Mouse (Mus musculus) MEL (cell line): Measurements from ENCODE around the gene Itpk1. TPM values are rescaled to one million over a fixed set of nuclear protein-coding genes. Genes with fewer than 3 reads are reported as not detected.
A peak's percentile ranks its signal among the peaks of the same experiment; 100 is the strongest.

Experiments used
- DNase-seq: peaks from one replicate; pipeline ENCODE4 v3.0.0; 2011; ENCODE audit warnings: low read depth, low spot score
- H3K27ac ChIP-seq: 2 replicates; pipeline ENCODE4 v1.5.1; 2012; ENCODE audit warnings: low read depth, mild to moderate bottlenecking, control low read depth, low read length, moderate library complexity; ENCODE audit not compliant: control insufficient read depth
- H3K27me3 ChIP-seq, 2 experiments: fragments of 150-350 bp in 1 of 2; sonication (generic) in 1 of 2; 2 replicates each; pipeline ENCODE4 v1.6.1; 2012; ENCODE audit warnings: low read length in 2 of 2, mild to moderate bottlenecking in 2 of 2, improper control_type of control experiment in 1 of 2, moderate library complexity in 1 of 2; ENCODE audit not compliant: insufficient read depth in 2 of 2, control insufficient read depth in 1 of 2
- H3K36me3 ChIP-seq, 2 experiments: 2 replicates each; pipeline ENCODE4 v1.6.1; 2012 to 2014; ENCODE audit warnings: low read length in 2 of 2, improper control_type of control experiment in 1 of 2, inconsistent platforms in 1 of 2, mild to moderate bottlenecking in 1 of 2; ENCODE audit not compliant: insufficient read depth in 2 of 2, control insufficient read depth in 1 of 2
- H3K4me1 ChIP-seq, 2 experiments: fragments of 150-350 bp in 1 of 2; sonication (generic) in 1 of 2; 2 replicates each; pipeline ENCODE4 v1.6.1; 2012; ENCODE audit warnings: low read length in 2 of 2, improper control_type of control experiment in 1 of 2, mild to moderate bottlenecking in 1 of 2; ENCODE audit not compliant: insufficient read depth in 2 of 2, control insufficient read depth in 1 of 2
- H3K4me3 ChIP-seq, 2 experiments: fragments of 150-350 bp in 1 of 2; sonication (generic) in 1 of 2; 2 replicates each; pipeline ENCODE4 v1.5.1; 2012; ENCODE audit warnings: low read depth in 2 of 2, low read length in 2 of 2, mild to moderate bottlenecking in 2 of 2, moderate library complexity in 2 of 2, control low read depth in 1 of 2, improper control_type of control experiment in 1 of 2; ENCODE audit not compliant: control insufficient read depth in 1 of 2, insufficient read depth in 1 of 2
- H3K79me2 ChIP-seq: 2 replicates; pipeline ENCODE4 v1.6.1; 2012; ENCODE audit warnings: mild to moderate bottlenecking, low read length, moderate library complexity; ENCODE audit not compliant: control insufficient read depth, poor library complexity, insufficient read depth
- H3K9ac ChIP-seq: 2 replicates; pipeline ENCODE4 v1.6.1; 2012; ENCODE audit warnings: low read depth, mild to moderate bottlenecking, control low read depth, low read length, moderate library complexity; ENCODE audit not compliant: control insufficient read depth, poor library complexity, severe bottlenecking
- H3K9me3 ChIP-seq: fragments of 150-350 bp; sonication (generic); replicated peaks from 2 replicates; pipeline ENCODE4 v1.6.1; 2012; ENCODE audit warnings: mild to moderate bottlenecking, low read length, improper control_type of control experiment, moderate library complexity; ENCODE audit not compliant: insufficient read depth
- BHLHE40 ChIP-seq: IDR thresholded peaks from 2 replicates; pipeline ENCODE4 v1.6.1; 2012; ENCODE audit warnings: low read depth, mild to moderate bottlenecking, inconsistent platforms, low read length, improper control_type of control experiment, borderline replicate concordance
- CHD1 ChIP-seq: IDR thresholded peaks from 2 replicates; pipeline ENCODE4 v1.6.1; 2012; ENCODE audit warnings: low read depth, mild to moderate bottlenecking, inconsistent platforms, low read length, improper control_type of control experiment
- CHD2 ChIP-seq: IDR thresholded peaks from 2 replicates; pipeline ENCODE4 v1.6.1; 2011; ENCODE audit warnings: low read length, improper control_type of control experiment
- CTCF ChIP-seq, 3 experiments: IDR thresholded peaks in 2 of 3; conservative IDR thresholded peaks in 1 of 3; 2 replicates each; pipeline ENCODE4 v1.5.1; 2011 to 2012; ENCODE audit warnings: low read length in 3 of 3, low read depth in 2 of 3, mild to moderate bottlenecking in 2 of 3, improper control_type of control experiment in 1 of 3, inconsistent platforms in 1 of 3, mixed read lengths in 1 of 3, moderate library complexity in 1 of 3; ENCODE audit not compliant: control insufficient read depth in 1 of 3, insufficient read depth in 1 of 3, poor library complexity in 1 of 3, severe bottlenecking in 1 of 3
- EP300 ChIP-seq, 2 experiments: IDR thresholded peaks; 2 replicates each; pipeline ENCODE4 v1.6.1; 2011; ENCODE audit warnings: improper control_type of control experiment in 2 of 2, low read length in 2 of 2, low read depth in 1 of 2, mild to moderate bottlenecking in 1 of 2
- GABPA ChIP-seq: IDR thresholded peaks from 2 replicates; pipeline ENCODE4 v1.6.1; 2012; ENCODE audit warnings: low read depth, mild to moderate bottlenecking, inconsistent platforms, low read length, improper control_type of control experiment, moderate library complexity
- GATA1 ChIP-seq: IDR thresholded peaks from 2 replicates; pipeline ENCODE4 v1.6.1; 2011; ENCODE audit warnings: low read depth, low read length, improper control_type of control experiment
- HCFC1 ChIP-seq: IDR thresholded peaks from 2 replicates; pipeline ENCODE4 v1.6.1; 2012; ENCODE audit warnings: low read depth, mild to moderate bottlenecking, inconsistent platforms, low read length, improper control_type of control experiment, moderate library complexity
- KAT2A ChIP-seq: conservative IDR thresholded peaks from 2 replicates; pipeline ENCODE4 v1.6.1; 2012; ENCODE audit warnings: low read depth, low read length, improper control_type of control experiment, inconsistent platforms
- MAZ ChIP-seq: IDR thresholded peaks from 2 replicates; pipeline ENCODE4 v1.6.1; 2012; ENCODE audit warnings: low read depth, mild to moderate bottlenecking, inconsistent platforms, low read length, improper control_type of control experiment
- NELFE ChIP-seq: IDR thresholded peaks from 2 replicates; pipeline ENCODE4 v1.6.1; 2011; ENCODE audit warnings: low read depth, low read length, improper control_type of control experiment
- NRF1 ChIP-seq: IDR thresholded peaks from 2 replicates; pipeline ENCODE4 v1.6.1; 2014; ENCODE audit warnings: low read depth, mild to moderate bottlenecking, inconsistent platforms, low read length, improper control_type of control experiment, moderate library complexity; ENCODE audit not compliant: poor library complexity, insufficient read depth, severe bottlenecking
- RAD21 ChIP-seq: IDR thresholded peaks from 2 replicates; pipeline ENCODE4 v1.6.1; 2011; ENCODE audit warnings: mild to moderate bottlenecking, low read depth, low read length, improper control_type of control experiment
- RCOR1 ChIP-seq: IDR thresholded peaks from 2 replicates; pipeline ENCODE4 v1.6.1; 2012; ENCODE audit warnings: low read depth, mild to moderate bottlenecking, inconsistent platforms, low read length, improper control_type of control experiment
- SMC3 ChIP-seq: IDR thresholded peaks from 2 replicates; pipeline ENCODE4 v1.6.1; 2011; ENCODE audit warnings: low read depth, low read length, improper control_type of control experiment
- TAL1 ChIP-seq: IDR thresholded peaks from 2 replicates; pipeline ENCODE4 v1.6.1; 2012; ENCODE audit warnings: mild to moderate bottlenecking, inconsistent platforms, low read length, moderate library complexity, mixed read lengths
- TBP ChIP-seq: IDR thresholded peaks from 2 replicates; pipeline ENCODE4 v1.8.0; 2011; ENCODE audit warnings: low read depth, low read length, improper control_type of control experiment
- TCF12 ChIP-seq: IDR thresholded peaks from 2 replicates; pipeline ENCODE4 v1.6.1; 2014; ENCODE audit warnings: low read depth, mild to moderate bottlenecking, inconsistent platforms, low read length, improper control_type of control experiment, moderate library complexity
- UBTF ChIP-seq: IDR thresholded peaks from 2 replicates; pipeline ENCODE4 v1.6.1; 2012; ENCODE audit warnings: low read depth, mild to moderate bottlenecking, inconsistent platforms, low read length, improper control_type of control experiment, moderate library complexity, borderline replicate concordance; ENCODE audit not compliant: insufficient read depth
- USF2 ChIP-seq, 2 experiments: IDR thresholded peaks; 2 replicates each; pipeline ENCODE4 v1.6.1; 2011 to 2012; ENCODE audit warnings: improper control_type of control experiment in 2 of 2, low read length in 2 of 2, borderline replicate concordance in 1 of 2, inconsistent platforms in 1 of 2, low read depth in 1 of 2, mild to moderate bottlenecking in 1 of 2; ENCODE audit not compliant: insufficient read depth in 1 of 2
- ZC3H11A ChIP-seq: IDR thresholded peaks from 2 replicates; pipeline ENCODE4 v1.6.1; 2012; ENCODE audit warnings: low read depth, mild to moderate bottlenecking, inconsistent platforms, low read length, improper control_type of control experiment
- ZMIZ1 ChIP-seq: IDR thresholded peaks from 2 replicates; pipeline ENCODE4 v1.6.1; 2012; ENCODE audit warnings: low read depth, mild to moderate bottlenecking, inconsistent platforms, low read length, improper control_type of control experiment, moderate library complexity
- ZNF384 ChIP-seq: IDR thresholded peaks from 2 replicates; pipeline ENCODE4 v1.6.1; 2012; ENCODE audit warnings: low read depth, mild to moderate bottlenecking, inconsistent platforms, low read length, improper control_type of control experiment
- polyA plus RNA-seq, 2 experiments: library from polyadenylated mRNA; stranded (reverse) in 1 of 2; unstranded in 1 of 2; fragments of >175 nt in 1 of 2; fragments of >200 nt in 1 of 2; gene quantifications; 2 replicates each; pipeline versions ENCODE4 v1.2.1 to v1.2.4; 2012; ENCODE audit warnings: low replicate concordance in 2 of 2, low read depth in 1 of 2; ENCODE audit not compliant: insufficient read length in 2 of 2, insufficient read depth in 1 of 2, missing spikeins in 1 of 2
- total RNA-seq: library from RNA; depleted of rRNA; stranded (reverse); fragments of 300-350 nt; gene quantifications from 2 replicates; pipeline ENCODE4 v1.2.3, GENCODE M21; 2012

The Itpk1 gene
- total and polyA plus RNA-seq, 3 experiments = 12.0 to 25.7 TPM; not detected in 1

- Histone ChIP-seq H3K36me3 (peaks cover 0 to 1% of the 10 kb centered on the region in 2 experiments; a peak in 2 of 4 replicates), H3K79me2 (no peaks in the 10 kb centered on the region), H3K9me3 (no peaks in the 10 kb centered on the region)
- no peak for TF ChIP-seq MAZ
- TF ChIP-seq NELFE = no peak
- no peak for TF ChIP-seq USF2 (IDR thresholded peaks at IDR 0.05; ENCODE audit: borderline replicate concordance in 1 of 2, insufficient read depth in 1 of 2, low read depth in 1 of 2, low read length in 2 of 2)
- no peak for TF ChIP-seq BHLHE40
- TF ChIP-seq KAT2A = no peak
- no peak for TF ChIP-seq CHD2
- TF ChIP-seq CTCF (IDR thresholded peaks at IDR 0.05 in 2 of 3, conservative IDR thresholded peaks at IDR 0.05 in 1 of 3; ENCODE audit: control insufficient read depth in 1 of 3, insufficient read depth in 1 of 3, low read depth in 2 of 3, low read length in 3 of 3, poor library complexity in 1 of 3, severe bottlenecking in 1 of 3) = no peak
- TF ChIP-seq ZMIZ1 = no peak
- TF ChIP-seq ZNF384 = no peak
- no peak for TF ChIP-seq RCOR1
- no peak for TF ChIP-seq ZC3H11A
- TF ChIP-seq HCFC1 = no peak
- no peak for TF ChIP-seq NRF1
- TF ChIP-seq, all 39 proteins: peak for 0
- no peak overlapping the region for H3K27ac ChIP-seq
- no peaks in the 10 kb centered on the region for H3K4me1 ChIP-seq
- H3K4me3 ChIP-seq = no peak overlapping the region
- no peak overlapping the region for H3K9ac ChIP-seq
- no peaks in the 10 kb centered on the region for H3K27me3 ChIP-seq
- no peak for DNase-seq
Observed at GRCm38 (mm10) chr12:102599801-102600200, 104.9 kb downstream of the Itpk1 start.

GRCm38 (mm10) chr12:102598535-102598934 is 106.2 kb downstream of the Itpk1 start:
- peak; percentile 34 for DNase-seq
- Histone ChIP-seq H3K4me1 (no peaks in the 10 kb centered on the region), H3K4me3 (no peak overlapping the region), H3K9ac (no peak overlapping the region), H3K9me3 (no peaks in the 10 kb centered on the region), H3K27me3 (no peaks in the 10 kb centered on the region), H3K36me3 (peaks cover 0 to 1% of the 10 kb centered on the region in 2 experiments; a peak in 2 of 4 replicates), H3K27ac (no peak overlapping the region), H3K79me2 (no peaks in the 10 kb centered on the region)
- TF ChIP-seq RAD21 = peak; percentile 12
- TF ChIP-seq UBTF = no peak
- peak; percentile 39 to 62 (median 48); a peak in 5 of 6 replicates for TF ChIP-seq CTCF (IDR thresholded peaks at IDR 0.05 in 2 of 3, conservative IDR thresholded peaks at IDR 0.05 in 1 of 3; ENCODE audit: control insufficient read depth in 1 of 3, insufficient read depth in 1 of 3, low read depth in 2 of 3, low read length in 3 of 3, poor library complexity in 1 of 3, severe bottlenecking in 1 of 3)
- TF ChIP-seq CHD1 = no peak
- no peak for TF ChIP-seq TAL1
- TF ChIP-seq TCF12 = no peak
- peak; percentile 17 for TF ChIP-seq SMC3
- TF ChIP-seq TBP = no peak
- no peak for TF ChIP-seq ZMIZ1
- no peak for TF ChIP-seq GATA1
- TF ChIP-seq EP300 (IDR thresholded peaks at IDR 0.05; ENCODE audit: low read depth in 1 of 2, low read length in 2 of 2) = no peak
- TF ChIP-seq GABPA = no peak
